In the genomic region with DNA sequence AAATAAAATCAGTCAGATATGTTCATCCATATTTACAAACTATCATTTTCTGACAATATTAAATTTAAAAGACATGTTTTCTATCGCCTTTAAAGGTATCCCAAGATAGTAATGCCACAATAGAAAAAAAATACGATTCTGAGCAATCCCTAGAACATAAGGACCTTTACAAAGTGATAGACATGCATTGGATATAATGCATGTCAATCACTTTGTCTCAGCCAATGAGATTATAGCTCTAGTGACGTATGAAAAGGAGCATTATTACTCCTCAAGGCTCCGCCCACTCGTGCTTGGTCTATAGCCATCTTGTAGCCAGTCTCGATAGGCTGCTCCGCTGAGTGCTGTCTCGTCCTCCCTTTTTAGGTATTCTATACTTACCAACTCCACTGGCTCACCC, we compare ENCODE assay signal across 29 mouse cellular contexts. TPM values are rescaled to one million over a fixed set of nuclear protein-coding genes. Genes with fewer than 3 reads are reported as not detected.
"Had no signal": no experiment of that assay in that cellular context is flagged by ENCODE, and none has a peak within 500 bp of the region (broad histone marks: within the 10 kb centered on the region; RNA-seq: fewer than 3 reads in every experiment).

A gene (plus strand): TSS at position 301 of the 400 bp plus-strand sequence.

- H3K9ac ChIP-seq: liver, embryonic 15.5 days; liver, postnatal 0 days; lung, embryonic 15.5 days; midbrain, embryonic 13.5 days; midbrain, embryonic 15.5 days; neural tube, embryonic 13.5 days; neural tube, embryonic 15.5 days had no signal

- H3K27me3 ChIP-seq: liver, embryonic 15.5 days; lung, embryonic 15.5 days; midbrain, embryonic 13.5 days; midbrain, embryonic 15.5 days; neural tube, embryonic 13.5 days; neural tube, embryonic 15.5 days had no signal

- DNase-seq: liver, postnatal 0 days; lung, adult 2 months; lung, postnatal 14 days; lung, postnatal 36 days; retina, postnatal 1 day; right cerebral cortex, adult 18-20 months; right cerebral cortex, postnatal 25 days; right cerebral cortex, postnatal 4 days; spleen, adult 18-20 months; thymus, adult 2 months; thymus, postnatal 25 days; thymus, postnatal 4 days had no signal

- H3K4me1 ChIP-seq: liver, embryonic 15.5 days; lung, embryonic 15.5 days; megakaryocyte, embryonic 14.5 days; midbrain, embryonic 13.5 days; midbrain, embryonic 15.5 days; neural tube, embryonic 13.5 days; neural tube, embryonic 15.5 days had no signal

- H3K27ac ChIP-seq: liver, embryonic 15.5 days; lung, embryonic 15.5 days; macrophage; midbrain, embryonic 13.5 days; midbrain, embryonic 15.5 days; neural tube, embryonic 13.5 days; neural tube, embryonic 15.5 days had no signal

- H3K36me3 ChIP-seq: liver, embryonic 15.5 days; lung, embryonic 15.5 days; midbrain, embryonic 13.5 days; midbrain, embryonic 15.5 days; neural tube, embryonic 13.5 days; neural tube, embryonic 15.5 days had no signal

- H3K9me3 ChIP-seq: liver, embryonic 15.5 days; lung, embryonic 15.5 days; megakaryocyte, embryonic 14.5 days; midbrain, embryonic 13.5 days; midbrain, embryonic 15.5 days; neural tube, embryonic 13.5 days; neural tube, embryonic 15.5 days had no signal

- H3K4me3 ChIP-seq: liver, embryonic 15.5 days; lung, embryonic 15.5 days; megakaryocyte, embryonic 14.5 days; midbrain, embryonic 13.5 days; midbrain, embryonic 15.5 days; myocyte; neural tube, embryonic 13.5 days; neural tube, embryonic 15.5 days had no signal

RNA-seq across cellular contexts. Expression of the gene that starts here (rescaled TPM):
- total RNA-seq: megakaryocyte progenitor cell, adult 5-6 weeks had no signal
- polyA plus RNA-seq: liver, embryonic 15.5 days; liver, postnatal 0 days; lung, adult 2 months; lung, embryonic 15.5 days; lung, postnatal 0 days; macrophage; midbrain, embryonic 11.5 days; midbrain, embryonic 13.5 days; midbrain, embryonic 15.5 days; myocyte; neural tube, embryonic 11.5 days; neural tube, embryonic 13.5 days; neural tube, embryonic 15.5 days; small intestine, adult 2 months; stomach, embryonic 14.5 days; stomach, embryonic 16.5 days; thymus, adult 2 months; urinary bladder, adult 2 months had no signal
